In genomic region chr13:6642453-6642852, GRCm38 (mm10) we compare ENCODE assay signal across 11 mouse cellular contexts. TPM values are rescaled to one million over a fixed set of nuclear protein-coding genes. Genes with fewer than 3 reads are reported as not detected.
DNase-seq lines count a peak whose midpoint lies in the region; ATAC-seq lines count a peak whose summit lies in the region.
"Had no signal": no experiment of that assay in that cellular context is flagged by ENCODE, and none has a peak within 500 bp of the region (broad histone marks: within the 10 kb centered on the region; RNA-seq: fewer than 3 reads in every experiment).

No protein-coding gene starts in this region.

- no peaks in the 10 kb centered on the region for H3K36me3 ChIP-seq in midbrain, embryonic 11.5 days (ENCODE audit: control insufficient read depth, insufficient read depth, low read length)
- H3K36me3 ChIP-seq in midbrain, embryonic 13.5 days: no peaks in the 10 kb centered on the region
- H3K36me3 ChIP-seq in splenic B cell, adult 2 months (ENCODE audit: control insufficient read depth, insufficient read depth, low read length, poor library complexity, severe bottlenecking): no peaks in the 10 kb centered on the region
- no peaks in the 10 kb centered on the region for H3K36me3 ChIP-seq in midbrain, embryonic 10.5 days

- no peak overlapping the region for H3K4me2 ChIP-seq in midbrain, embryonic 11.5 days
- no peak overlapping the region for H3K4me2 ChIP-seq in midbrain, embryonic 13.5 days (replicated peaks)

- H3K27me3 ChIP-seq in midbrain, embryonic 11.5 days (ENCODE audit: control insufficient read depth, insufficient read depth, low read length): 0 out of 2 replicates have a peak, but pooled peaks cover 2% of the 10 kb centered on the region
- peaks cover 8% of the 10 kb centered on the region; the same call in 1 of the 2 replicates for H3K27me3 ChIP-seq in midbrain, embryonic 13.5 days
- no peaks in the 10 kb centered on the region for H3K27me3 ChIP-seq in splenic B cell, adult 2 months (ENCODE audit: control insufficient read depth, insufficient read depth, low read length, poor library complexity, severe bottlenecking)
- H3K27me3 ChIP-seq in midbrain, embryonic 10.5 days (ENCODE audit: low read depth, poor library complexity, severe bottlenecking): peaks cover 16% of the 10 kb centered on the region

- WGBS in midbrain, embryonic 11.5 days: 92% methylated on average over 5 of the region's 5 CpGs
- WGBS in midbrain, embryonic 13.5 days: 86% methylated on average over 5 of the region's 5 CpGs
- 91% methylated on average over 5 of the region's 5 CpGs for WGBS in midbrain, embryonic 10.5 days

- DNase-seq in midbrain, embryonic 11.5 days (ENCODE audit: low spot score, missing footprints): peak; percentile 44
- peak; percentile 39 for DNase-seq in adrenal gland, postnatal 10 days
- peak; percentile 42 for DNase-seq in splenic B cell, adult 2 months (ENCODE audit: low read depth, low spot score)
- no peak for DNase-seq in c-Kit-positive CD71-positive TER-119-positive erythroid progenitor cells, embryonic 14.5 days (ENCODE audit: low spot score)
- DNase-seq in right cerebral cortex, postnatal 25 days: no peak
- no peak for DNase-seq in midbrain, embryonic 10.5 days (ENCODE audit: low spot score)
- DNase-seq: right cerebral cortex, postnatal 14 days; thymus, postnatal 4 days had no signal

- ATAC-seq in midbrain, embryonic 11.5 days (ENCODE audit: low FRiP score): no peak
- ATAC-seq in midbrain, embryonic 13.5 days: no peak
- peak; percentile 39 for ATAC-seq in inflammation-experienced regulatory T-cells, adult 6 months

- H3K27ac ChIP-seq in midbrain, embryonic 11.5 days (ENCODE audit: low read depth, low read length): no peak overlapping the region
- no peak overlapping the region for H3K27ac ChIP-seq in midbrain, embryonic 13.5 days
- H3K27ac ChIP-seq in midbrain, embryonic 10.5 days (replicated peaks): no peak overlapping the region
- H3K27ac ChIP-seq: liver, embryonic 14.5 days had no signal

- no peaks in the 10 kb centered on the region; the same call in 1 of the 2 replicates for H3K4me1 ChIP-seq in midbrain, embryonic 11.5 days (ENCODE audit: control insufficient read depth, insufficient read depth, low read length)
- peaks cover 6% of the 10 kb centered on the region for H3K4me1 ChIP-seq in midbrain, embryonic 13.5 days (replicated peaks)
- H3K4me1 ChIP-seq in midbrain, embryonic 10.5 days: peaks cover 6% of the 10 kb centered on the region

- no peaks in the 10 kb centered on the region for H3K9me3 ChIP-seq in midbrain, embryonic 11.5 days (ENCODE audit: control insufficient read depth, low read length)
- no peaks in the 10 kb centered on the region for H3K9me3 ChIP-seq in midbrain, embryonic 13.5 days
- H3K9me3 ChIP-seq in midbrain, embryonic 10.5 days (replicated peaks): no peaks in the 10 kb centered on the region

- no peak overlapping the region for H3K4me3 ChIP-seq in midbrain, embryonic 11.5 days (ENCODE audit: low read depth, low read length)
- no peak overlapping the region for H3K4me3 ChIP-seq in midbrain, embryonic 13.5 days (replicated peaks)
- no peak overlapping the region for H3K4me3 ChIP-seq in midbrain, embryonic 10.5 days

- no peak overlapping the region for H3K9ac ChIP-seq in midbrain, embryonic 11.5 days (ENCODE audit: low read length)
- H3K9ac ChIP-seq in midbrain, embryonic 13.5 days (replicated peaks): no peak overlapping the region
- H3K9ac ChIP-seq: liver, embryonic 14.5 days had no signal

RNA-seq across cellular contexts. Expression of gene Pfkp, which starts 6.1 kb away (rescaled TPM):
- polyA plus RNA-seq in midbrain, embryonic 11.5 days (2014; fragmentation: Nextera tagmentation; extraction: Ambion mirVana): 33.5 and 34.7 TPM in 2 replicates
- polyA plus RNA-seq in midbrain, embryonic 13.5 days (2015; fragmentation: Nextera tagmentation; extraction: Ambion mirVana): 135 and 141 TPM in 2 replicates
- total RNA-seq in adrenal gland, postnatal 10 days (2021): 10 to 100 TPM; 46.2 to 49.2 TPM
- 100 to 1,000 TPM; 141 to 154 (median 148) TPM for polyA plus RNA-seq in inflammation-experienced regulatory T-cells, adult 6 months (2017; shearing (Covaris generic))
- polyA plus RNA-seq in midbrain, embryonic 10.5 days (2016; fragmentation: Nextera tagmentation; extraction: Ambion mirVana): 18.0 and 25.3 TPM in 2 replicates

Comparison
In these comparisons a context has a peak if more than half of its experiments do, and no peak if none do; other contexts are left out.
1. DNase-seq: peak in midbrain, embryonic 11.5 days (single experiment), adrenal gland, postnatal 10 days (single experiment) and splenic B cell, adult 2 months (single experiment); none in c-Kit-positive CD71-positive TER-119-positive erythroid progenitor cells, embryonic 14.5 days (single experiment), right cerebral cortex, postnatal 25 days (single experiment) and midbrain, embryonic 10.5 days (single experiment).